Mouse (Mus musculus) CH12.LX (cell line): ENCODE measurements around the gene Coro2a.

Experiments used
- CTCF ChIP-seq, 2 experiments: IDR thresholded peaks in 1 of 2; conservative IDR thresholded peaks in 1 of 2; 2 replicates each; pipeline ENCODE4 v1.5.1; 2011 to 2012; ENCODE audit warnings: low read depth in 2 of 2, low read length in 2 of 2, improper control_type of control experiment in 1 of 2, inconsistent platforms in 1 of 2, mild to moderate bottlenecking in 1 of 2, moderate library complexity in 1 of 2
- MAFK ChIP-seq: IDR thresholded peaks from 2 replicates; pipeline ENCODE4 v1.6.1; 2011; ENCODE audit warnings: low read length, improper control_type of control experiment; ENCODE audit not compliant: insufficient replicate concordance
- MAX ChIP-seq: IDR thresholded peaks from 2 replicates; pipeline ENCODE4 v1.6.1; 2011; ENCODE audit warnings: low read length, improper control_type of control experiment
- NELFE ChIP-seq: IDR thresholded peaks from 2 replicates; pipeline ENCODE4 v1.6.1; 2011; ENCODE audit warnings: low read depth, low read length, improper control_type of control experiment
- POLR2AphosphoS2 ChIP-seq: IDR thresholded peaks from 2 replicates; pipeline ENCODE4 v1.6.1; 2011; ENCODE audit warnings: low read depth, low read length, improper control_type of control experiment

DNA sequence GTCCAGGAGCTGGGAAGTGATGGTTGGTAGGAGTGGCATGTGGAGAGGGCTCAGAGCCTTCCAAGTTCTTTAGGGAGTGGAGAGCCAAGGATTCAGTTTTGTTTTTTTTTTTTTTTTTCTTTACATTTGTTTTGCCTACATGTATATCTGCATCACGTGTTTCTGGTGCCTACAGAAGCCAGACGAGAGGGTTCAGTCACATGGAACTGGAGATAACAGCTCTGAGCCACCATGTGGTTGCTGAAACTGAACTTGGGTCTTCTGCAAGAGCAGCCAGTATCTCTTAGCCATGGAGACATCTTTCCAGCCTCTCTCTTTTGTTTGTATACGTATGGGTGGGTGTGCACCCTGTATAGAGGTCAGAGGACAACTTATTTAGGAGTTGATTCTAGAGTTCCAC, 98.1 kb downstream of the Coro2a start:
- TF ChIP-seq CTCF (conservative IDR thresholded peaks at IDR 0.05 in 1 of 2, IDR thresholded peaks at IDR 0.05 in 1 of 2; ENCODE audit: low read depth in 2 of 2, low read length in 2 of 2) (no peak), MAX (no peak), POLR2AphosphoS2 (no peak), MAFK (no peak), NELFE (no peak)
